Mouse (Mus musculus): ENCODE results near the gene Wfs1.

- no peak for TF ChIP-seq EP300 (IDR thresholded peaks at IDR 0.05; ENCODE audit: insufficient read depth, low read depth, low read length)
- no peak for TF ChIP-seq POLR2A (IDR thresholded peaks at IDR 0.05; ENCODE audit: insufficient read depth, low read depth, low read length)
- TF ChIP-seq CTCF (IDR thresholded peaks at IDR 0.05) = no peak
Observed at GRCm38 (mm10) chr5:37027701-37028100, 38.7 kb upstream of the Wfs1 start.
